Mouse (Mus musculus): ENCODE data around the gene Acaa1b.

- TF ChIP-seq TAL1 (IDR thresholded peaks at IDR 0.05; ENCODE audit: low read length) (no peak), GATA1 (IDR thresholded peaks at IDR 0.05; ENCODE audit: low read length) (no peak)
Measured at GRCm38 (mm10) chr9:119102783-119103113, 54.1 kb downstream of the Acaa1b start.
